Mouse (Mus musculus): ENCODE measurements around the gene Slc25a36.

DNA sequence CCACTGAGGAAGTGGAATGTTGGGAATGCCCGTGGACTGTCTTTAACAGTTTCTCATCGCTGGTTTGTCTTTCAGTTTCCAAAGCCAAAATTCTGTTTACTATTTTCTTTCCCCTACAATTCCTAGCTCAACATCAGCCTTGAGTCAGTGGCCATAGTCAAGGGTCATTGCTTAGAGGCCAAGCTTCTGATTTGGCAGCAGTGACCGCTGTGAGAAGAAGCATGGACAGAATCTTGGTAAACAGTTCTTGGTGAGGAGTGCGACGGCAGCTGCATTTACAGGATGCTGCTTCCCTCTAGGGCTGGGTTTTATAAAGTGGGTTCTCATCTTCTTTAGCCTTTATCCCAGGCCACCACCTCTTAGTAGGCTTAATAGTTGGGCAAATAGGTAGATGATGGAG lies 19.0 kb upstream of the Slc25a36 start:
- TF ChIP-seq POLR2A (IDR thresholded peaks at IDR 0.05; ENCODE audit: extremely low read depth, insufficient read depth, low read length) (no peak), CTCF (IDR thresholded peaks at IDR 0.05; ENCODE audit: low read depth, low read length) (no peak)

Measured in liver, adult 2 months (tissue).